Mouse (Mus musculus): ENCODE results near the gene Cyth2. TPM values are rescaled to one million over a fixed set of nuclear protein-coding genes. Genes with fewer than 3 reads are reported as not detected.

The Cyth2 gene
- polyA plus RNA-seq, 1 experiment = 56.9 TPM

- DNase-seq (ENCODE audit: low read depth) = no peak
These were observed 460 bp upstream of the Cyth2 start for GRCm38 (mm10) chr7:45814841-45815240.

- no peak for DNase-seq (ENCODE audit: low read depth)
These were observed 1.5 kb downstream of the Cyth2 start for GRCm38 (mm10) chr7:45812921-45813320.

- no peak for DNase-seq (ENCODE audit: low read depth)
These were observed 4.9 kb downstream of the Cyth2 start for GRCm38 (mm10) chr7:45809276-45810075.

- DNase-seq (ENCODE audit: low read depth) = no peak
These were observed 5.9 kb downstream of the Cyth2 start for GRCm38 (mm10) chr7:45808471-45808870.

GRCm38 (mm10) chr7:45805941-45806340 lies 8.4 kb downstream of the Cyth2 start:
- no peak for DNase-seq (ENCODE audit: low read depth)

GRCm38 (mm10) chr7:45802551-45802950 lies 11.8 kb downstream of the Cyth2 start:
- DNase-seq (ENCODE audit: low read depth) = no peak

GRCm38 (mm10) chr7:45801348-45801747 lies 13.0 kb downstream of the Cyth2 start:
- DNase-seq (ENCODE audit: low read depth) = no peak

GRCm38 (mm10) chr7:45800546-45801204 lies 13.7 kb downstream of the Cyth2 start:
- no peak for DNase-seq (ENCODE audit: low read depth)

GRCm38 (mm10) chr7:45800001-45800400 lies 14.4 kb downstream of the Cyth2 start:
- no peak for DNase-seq (ENCODE audit: low read depth)

GRCm38 (mm10) chr7:45798931-45799330 lies 15.4 kb downstream of the Cyth2 start:
- DNase-seq (ENCODE audit: low read depth) = no peak

- DNase-seq (ENCODE audit: low read depth) = no peak
These were observed 15.9 kb downstream of the Cyth2 start for GRCm38 (mm10) chr7:45798511-45798836.

GRCm38 (mm10) chr7:45797661-45798510 lies 16.5 kb downstream of the Cyth2 start:
- no peak for DNase-seq (ENCODE audit: low read depth)

GRCm38 (mm10) chr7:45796950-45797349 lies 17.4 kb downstream of the Cyth2 start:
- DNase-seq (ENCODE audit: low read depth) = no peak

GRCm38 (mm10) chr7:45794971-45795370 lies 19.4 kb downstream of the Cyth2 start:
- no peak for DNase-seq (ENCODE audit: low read depth)

GRCm38 (mm10) chr7:45793969-45794585 lies 20.3 kb downstream of the Cyth2 start:
- DNase-seq (ENCODE audit: low read depth) = no peak

GRCm38 (mm10) chr7:45793240-45793639 lies 21.1 kb downstream of the Cyth2 start:
- no peak for DNase-seq (ENCODE audit: low read depth)

GRCm38 (mm10) chr7:45791756-45792490 lies 22.5 kb downstream of the Cyth2 start:
- DNase-seq (ENCODE audit: low read depth) = no peak

- DNase-seq (ENCODE audit: low read depth) = no peak
These were observed 23.7 kb downstream of the Cyth2 start for GRCm38 (mm10) chr7:45790721-45791120.

- DNase-seq (ENCODE audit: low read depth) = no peak
These were observed 26.7 kb downstream of the Cyth2 start for GRCm38 (mm10) chr7:45787642-45788041.

GRCm38 (mm10) chr7:45786661-45787413 lies 27.5 kb downstream of the Cyth2 start:
- no peak for DNase-seq (ENCODE audit: low read depth)

Measured in gonadal fat pad, adult 2 months (tissue).